Mouse (Mus musculus): ENCODE measurements around the gene Erf. TPM values are rescaled to one million over a fixed set of nuclear protein-coding genes. Genes with fewer than 3 reads are reported as not detected.

The Erf gene
- polyA plus RNA-seq, 1 experiment from 2014 or later: 28.6 TPM

GRCm38 (mm10) chr7:25271651-25272444 is 21.3 kb upstream of the Erf start:
- no peaks in the 10 kb centered on the region for H3K9me3 ChIP-seq (ENCODE audit: control insufficient read depth, low read length)
- H3K36me3 ChIP-seq (ENCODE audit: control insufficient read depth, insufficient read depth, low read length): peaks cover 14% of the 10 kb centered on the region
- H3K4me2 ChIP-seq (ENCODE audit: low read depth, severe bottlenecking): no peak overlapping the region
- ATAC-seq (ENCODE audit: insufficient number of reproducible peaks, low FRiP score, low TSS enrichment, low read depth) (no peak), DNase-seq (ENCODE audit: low spot score) (no peak)
- H3K4me1 ChIP-seq (ENCODE audit: control insufficient read depth, insufficient read depth, low read length): peaks cover 18% of the 10 kb centered on the region
- no peak overlapping the region for H3K4me3 ChIP-seq (ENCODE audit: low read depth, low read length)
- WGBS: 85% methylated on average over 30 of the region's 30 CpGs
- H3K27me3 ChIP-seq (ENCODE audit: control insufficient read depth, insufficient read depth, low read length): no peaks in the 10 kb centered on the region
- no peak overlapping the region; the same call in 1 of the 2 replicates for H3K27ac ChIP-seq (replicated peaks; ENCODE audit: low read depth, low read length)
- 0 out of 2 replicates have a peak overlapping the region, but pooled peaks have one; percentile 9 for H3K9ac ChIP-seq (ENCODE audit: low read length)

GRCm38 (mm10) chr7:25270652-25271633 is 20.4 kb upstream of the Erf start:
- ATAC-seq (ENCODE audit: insufficient number of reproducible peaks, low FRiP score, low TSS enrichment, low read depth) (no peak), DNase-seq (ENCODE audit: low spot score) (no peak)
- Histone ChIP-seq H3K4me1 (ENCODE audit: control insufficient read depth, insufficient read depth, low read length) (peaks cover 17% of the 10 kb centered on the region), H3K27ac (replicated peaks; ENCODE audit: low read depth, low read length) (no peak overlapping the region), H3K4me2 (ENCODE audit: low read depth, severe bottlenecking) (no peak overlapping the region), H3K4me3 (ENCODE audit: low read depth, low read length) (no peak overlapping the region), H3K36me3 (ENCODE audit: control insufficient read depth, insufficient read depth, low read length) (peaks cover 14% of the 10 kb centered on the region), H3K9me3 (ENCODE audit: control insufficient read depth, low read length) (no peaks in the 10 kb centered on the region), H3K9ac (ENCODE audit: low read length) (0 out of 2 replicates have a peak overlapping the region, but pooled peaks have one; percentile 34), H3K27me3 (ENCODE audit: control insufficient read depth, insufficient read depth, low read length) (no peaks in the 10 kb centered on the region)
- 90% methylated on average over 35 of the region's 35 CpGs for whole genome bisulfite sequencing

- DNase-seq (ENCODE audit: low spot score) (no peak), ATAC-seq (ENCODE audit: insufficient number of reproducible peaks, low FRiP score, low TSS enrichment, low read depth) (no peak)
- H3K27me3 ChIP-seq (ENCODE audit: control insufficient read depth, insufficient read depth, low read length): no peaks in the 10 kb centered on the region
- H3K4me2 ChIP-seq (ENCODE audit: low read depth, severe bottlenecking): peak overlapping the region; percentile 88; the same call in 1 of the 2 replicates
- no peak overlapping the region for H3K4me3 ChIP-seq (ENCODE audit: low read depth, low read length)
- H3K4me1 ChIP-seq (ENCODE audit: control insufficient read depth, insufficient read depth, low read length): peaks cover 12% of the 10 kb centered on the region
- no peak overlapping the region for H3K9ac ChIP-seq (ENCODE audit: low read length)
- no peaks in the 10 kb centered on the region for H3K9me3 ChIP-seq (ENCODE audit: control insufficient read depth, low read length)
- no peak overlapping the region; the same call in 1 of the 2 replicates for H3K27ac ChIP-seq (replicated peaks; ENCODE audit: low read depth, low read length)
- 86% methylated on average over 8 of the region's 8 CpGs for WGBS
- H3K36me3 ChIP-seq (ENCODE audit: control insufficient read depth, insufficient read depth, low read length): peaks cover 12% of the 10 kb centered on the region
These were observed 19.1 kb upstream of the Erf start for GRCm38 (mm10) chr7:25269545-25270271.

GRCm38 (mm10) chr7:25269029-25269428 is 18.5 kb upstream of the Erf start:
- WGBS: 48% methylated on average over 4 of the region's 4 CpGs
- H3K4me1 ChIP-seq (ENCODE audit: control insufficient read depth, insufficient read depth, low read length): peaks cover 15% of the 10 kb centered on the region
- H3K27me3 ChIP-seq (ENCODE audit: control insufficient read depth, insufficient read depth, low read length): no peaks in the 10 kb centered on the region
- no peak overlapping the region for H3K27ac ChIP-seq (replicated peaks; ENCODE audit: low read depth, low read length)
- peak overlapping the region; percentile 88 for H3K4me2 ChIP-seq (ENCODE audit: low read depth, severe bottlenecking)
- H3K9ac ChIP-seq (ENCODE audit: low read length): no peak overlapping the region; the same call in 1 of the 2 replicates
- H3K36me3 ChIP-seq (ENCODE audit: control insufficient read depth, insufficient read depth, low read length): peaks cover 12% of the 10 kb centered on the region
- ATAC-seq (ENCODE audit: insufficient number of reproducible peaks, low FRiP score, low TSS enrichment, low read depth): no peak
- no peak for DNase-seq (ENCODE audit: low spot score)
- H3K4me3 ChIP-seq (ENCODE audit: low read depth, low read length): peak overlapping the region; percentile 79
- H3K9me3 ChIP-seq (ENCODE audit: control insufficient read depth, low read length): no peaks in the 10 kb centered on the region

- H3K4me3 ChIP-seq (ENCODE audit: low read depth, low read length): peak overlapping the region; percentile 79
- no peak for DNase-seq (ENCODE audit: low spot score)
- no peaks in the 10 kb centered on the region for H3K27me3 ChIP-seq (ENCODE audit: control insufficient read depth, insufficient read depth, low read length)
- ATAC-seq (ENCODE audit: insufficient number of reproducible peaks, low FRiP score, low TSS enrichment, low read depth): no peak
- WGBS: 3% methylated on average over 7 of the region's 7 CpGs
- H3K27ac ChIP-seq (replicated peaks; ENCODE audit: low read depth, low read length): no peak overlapping the region
- no peaks in the 10 kb centered on the region for H3K9me3 ChIP-seq (ENCODE audit: control insufficient read depth, low read length)
- H3K4me1 ChIP-seq (ENCODE audit: control insufficient read depth, insufficient read depth, low read length): peaks cover 15% of the 10 kb centered on the region
- H3K9ac ChIP-seq (ENCODE audit: low read length): peak overlapping the region; percentile 74
- H3K4me2 ChIP-seq (ENCODE audit: low read depth, severe bottlenecking): peak overlapping the region; percentile 88
- H3K36me3 ChIP-seq (ENCODE audit: control insufficient read depth, insufficient read depth, low read length): peaks cover 12% of the 10 kb centered on the region
These were observed 18.0 kb upstream of the Erf start for GRCm38 (mm10) chr7:25268588-25268987.

- peak; percentile 97 for DNase-seq (ENCODE audit: low spot score)
- peak overlapping the region; percentile 88 for H3K4me2 ChIP-seq (ENCODE audit: low read depth, severe bottlenecking)
- H3K4me1 ChIP-seq (ENCODE audit: control insufficient read depth, insufficient read depth, low read length): peaks cover 15% of the 10 kb centered on the region
- no peaks in the 10 kb centered on the region for H3K9me3 ChIP-seq (ENCODE audit: control insufficient read depth, low read length)
- under 1% methylated on average over 33 of the region's 33 CpGs for WGBS
- peak overlapping the region; percentile 74 for H3K9ac ChIP-seq (ENCODE audit: low read length)
- H3K36me3 ChIP-seq (ENCODE audit: control insufficient read depth, insufficient read depth, low read length): peaks cover 12% of the 10 kb centered on the region
- H3K27ac ChIP-seq (replicated peaks; ENCODE audit: low read depth, low read length): peak overlapping the region; percentile 79
- H3K27me3 ChIP-seq (ENCODE audit: control insufficient read depth, insufficient read depth, low read length): no peaks in the 10 kb centered on the region
- ATAC-seq (ENCODE audit: insufficient number of reproducible peaks, low FRiP score, low TSS enrichment, low read depth): peak; percentile 95
- H3K4me3 ChIP-seq (ENCODE audit: low read depth, low read length): peak overlapping the region; percentile 79
These were observed 17.3 kb upstream of the Erf start for GRCm38 (mm10) chr7:25267751-25268463.

GRCm38 (mm10) chr7:25267301-25267750 is 16.8 kb upstream of the Erf start, which contains the start of gene Cic:
TSS of gene Cic (plus strand) at chr7:25267704.
- peaks cover 8% of the 10 kb centered on the region; the same call in 1 of the 2 replicates for H3K36me3 ChIP-seq (ENCODE audit: control insufficient read depth, insufficient read depth, low read length)
- H3K9me3 ChIP-seq (ENCODE audit: control insufficient read depth, low read length): no peaks in the 10 kb centered on the region
- H3K4me2 ChIP-seq (ENCODE audit: low read depth, severe bottlenecking): peak within 1 kb of the TSS; percentile 88
- H3K27me3 ChIP-seq (ENCODE audit: control insufficient read depth, insufficient read depth, low read length): no peaks in the 10 kb centered on the region
- H3K9ac ChIP-seq (ENCODE audit: low read length): peak within 1 kb of the TSS; percentile 74
- peak within 1 kb of the TSS; percentile 79 for H3K27ac ChIP-seq (replicated peaks; ENCODE audit: low read depth, low read length)
- WGBS: under 1% methylated on average over 29 of the region's 29 CpGs
- peak within 1 kb of the TSS; percentile 79 for H3K4me3 ChIP-seq (ENCODE audit: low read depth, low read length)
- peak; percentile 88 for ATAC-seq (ENCODE audit: insufficient number of reproducible peaks, low FRiP score, low TSS enrichment, low read depth)
- H3K4me1 ChIP-seq (ENCODE audit: control insufficient read depth, insufficient read depth, low read length): peaks cover 15% of the 10 kb centered on the region
- peak; percentile 99 for DNase-seq (ENCODE audit: low spot score)
